Mouse (Mus musculus): ENCODE measurements around the gene Crb1. TPM values are rescaled to one million over a fixed set of nuclear protein-coding genes. Genes with fewer than 3 reads are reported as not detected.
"Not testable (repeated sequence)": the region's sequence is repeated elsewhere in the genome, so short reads cannot be mapped to it uniquely, and the experiment has no call there.

Gene Crb1
- polyA plus RNA-seq, 1 experiment, result 0.32 TPM

GRCm38 (mm10) chr1:139340178-139340859 is 36.6 kb downstream of the Crb1 start:
- 20% methylated on average over 1 of the region's 2 CpGs for WGBS

GRCm38 (mm10) chr1:139336997-139337396 is 39.9 kb downstream of the Crb1 start:
- no peak for DNase-seq
- WGBS, result 59% methylated on average over 2 of the region's 2 CpGs
- TF ChIP-seq CTCF (IDR thresholded peaks at IDR 0.05; ENCODE audit: insufficient read depth, low read length), result no peak
- TF ChIP-seq POLR2A (IDR thresholded peaks at IDR 0.05; ENCODE audit: borderline replicate concordance, extremely low read depth, low read depth, low read length), result no peak
- Histone ChIP-seq H3K4me1 (ENCODE audit: control insufficient read depth, insufficient read depth, low read length) (no peaks in the 10 kb centered on the region), H3K4me3 (replicated peaks; ENCODE audit: extremely low read depth, low read depth, low read length) (no peak overlapping the region)

More at GRCm38 (mm10) chr1:139340178-139340859, 36.6 kb downstream of the Crb1 start:
- TF ChIP-seq POLR2A (IDR thresholded peaks at IDR 0.05; ENCODE audit: borderline replicate concordance, extremely low read depth, low read depth, low read length) (no peak), CTCF (IDR thresholded peaks at IDR 0.05; ENCODE audit: insufficient read depth, low read length) (no peak)
- H3K4me3 ChIP-seq (replicated peaks; ENCODE audit: extremely low read depth, low read depth, low read length), result no peak overlapping the region
- no peaks in the 10 kb centered on the region for H3K4me1 ChIP-seq (ENCODE audit: control insufficient read depth, insufficient read depth, low read length)
- no peak for DNase-seq

GRCm38 (mm10) chr1:139328811-139329210 is 48.1 kb downstream of the Crb1 start:
- 57% methylated on average over 1 of the region's 1 CpGs for WGBS
- Histone ChIP-seq H3K4me1 (ENCODE audit: control insufficient read depth, insufficient read depth, low read length) (no peaks in the 10 kb centered on the region), H3K4me3 (replicated peaks; ENCODE audit: extremely low read depth, low read depth, low read length) (no peak overlapping the region)
- no peak for DNase-seq
- TF ChIP-seq CTCF (IDR thresholded peaks at IDR 0.05; ENCODE audit: insufficient read depth, low read length), result no peak
- TF ChIP-seq POLR2A (IDR thresholded peaks at IDR 0.05; ENCODE audit: borderline replicate concordance, extremely low read depth, low read depth, low read length), result no peak

- no peaks in the 10 kb centered on the region for H3K4me1 ChIP-seq (ENCODE audit: control insufficient read depth, insufficient read depth, low read length)
- TF ChIP-seq CTCF (IDR thresholded peaks at IDR 0.05; ENCODE audit: insufficient read depth, low read length), result no peak
- no peak for TF ChIP-seq POLR2A (IDR thresholded peaks at IDR 0.05; ENCODE audit: borderline replicate concordance, extremely low read depth, low read depth, low read length)
- H3K4me3 ChIP-seq (replicated peaks; ENCODE audit: extremely low read depth, low read depth, low read length), result no peak overlapping the region
- 68% methylated on average over 5 of the region's 5 CpGs for WGBS
- no peak for DNase-seq
Measured at GRCm38 (mm10) chr1:139328286-139328685, 48.6 kb downstream of the Crb1 start.

- whole genome bisulfite sequencing, result 79% methylated on average over 2 of the region's 2 CpGs
- TF ChIP-seq CTCF (IDR thresholded peaks at IDR 0.05; ENCODE audit: insufficient read depth, low read length) (no peak), POLR2A (IDR thresholded peaks at IDR 0.05; ENCODE audit: borderline replicate concordance, extremely low read depth, low read depth, low read length) (no peak)
- no peak overlapping the region for H3K4me3 ChIP-seq (replicated peaks; ENCODE audit: extremely low read depth, low read depth, low read length)
- DNase-seq, result no peak
- H3K4me1 ChIP-seq (ENCODE audit: control insufficient read depth, insufficient read depth, low read length), result no peaks in the 10 kb centered on the region
Measured at GRCm38 (mm10) chr1:139325378-139325777, 51.5 kb downstream of the Crb1 start.

- no peak for TF ChIP-seq CTCF (IDR thresholded peaks at IDR 0.05; ENCODE audit: insufficient read depth, low read length)
- TF ChIP-seq POLR2A (IDR thresholded peaks at IDR 0.05; ENCODE audit: borderline replicate concordance, extremely low read depth, low read depth, low read length), result no peak
- Histone ChIP-seq H3K4me3 (replicated peaks; ENCODE audit: extremely low read depth, low read depth, low read length) (no peak overlapping the region), H3K4me1 (ENCODE audit: control insufficient read depth, insufficient read depth, low read length) (no peaks in the 10 kb centered on the region)
- DNase-seq, result no peak
- 43% methylated on average over 6 of the region's 6 CpGs for WGBS
Measured at GRCm38 (mm10) chr1:139319798-139320197, 57.1 kb downstream of the Crb1 start.

GRCm38 (mm10) chr1:139314297-139314874 is 62.5 kb downstream of the Crb1 start:
- no peak for TF ChIP-seq POLR2A (IDR thresholded peaks at IDR 0.05; ENCODE audit: borderline replicate concordance, extremely low read depth, low read depth, low read length)
- WGBS, result 71% methylated on average over 4 of the region's 4 CpGs
- no peak for DNase-seq

GRCm38 (mm10) chr1:139308915-139309314 is 68.0 kb downstream of the Crb1 start:
- 50% methylated on average over 4 of the region's 4 CpGs for WGBS
- no peak for DNase-seq
- TF ChIP-seq POLR2A (IDR thresholded peaks at IDR 0.05; ENCODE audit: borderline replicate concordance, extremely low read depth, low read depth, low read length) (no peak), CTCF (IDR thresholded peaks at IDR 0.05; ENCODE audit: insufficient read depth, low read length) (no peak)
- no peak overlapping the region for H3K4me3 ChIP-seq (replicated peaks; ENCODE audit: extremely low read depth, low read depth, low read length)
- H3K4me1 ChIP-seq (ENCODE audit: control insufficient read depth, insufficient read depth, low read length), result no peaks in the 10 kb centered on the region

More at GRCm38 (mm10) chr1:139314297-139314874, 62.5 kb downstream of the Crb1 start:
- no peaks in the 10 kb centered on the region for H3K4me1 ChIP-seq (ENCODE audit: control insufficient read depth, insufficient read depth, low read length)
- no peak overlapping the region for H3K4me3 ChIP-seq (replicated peaks; ENCODE audit: extremely low read depth, low read depth, low read length)

- not testable (repeated sequence) for DNase-seq; H3K4me1 ChIP-seq (ENCODE audit: control insufficient read depth, insufficient read depth, low read length)
Measured at GRCm38 (mm10) chr1:139302519-139302918, 74.4 kb downstream of the Crb1 start.

GRCm38 (mm10) chr1:139301830-139302229 is 75.1 kb downstream of the Crb1 start:
- TF ChIP-seq CTCF (IDR thresholded peaks at IDR 0.05; ENCODE audit: insufficient read depth, low read length), result no peak
- TF ChIP-seq POLR2A (IDR thresholded peaks at IDR 0.05; ENCODE audit: borderline replicate concordance, extremely low read depth, low read depth, low read length), result no peak
- H3K4me3 ChIP-seq (replicated peaks; ENCODE audit: extremely low read depth, low read depth, low read length), result no peak overlapping the region
- H3K4me1 ChIP-seq (ENCODE audit: control insufficient read depth, insufficient read depth, low read length), result no peaks in the 10 kb centered on the region
- no peak for DNase-seq
- WGBS, result 89% methylated on average over 5 of the region's 5 CpGs

More at GRCm38 (mm10) chr1:139302519-139302918, 74.4 kb downstream of the Crb1 start:
- not testable (repeated sequence) for H3K4me3 ChIP-seq (replicated peaks; ENCODE audit: extremely low read depth, low read depth, low read length)
